Mouse (Mus musculus): ENCODE data around the gene Arrdc2. TPM values are rescaled to one million over a fixed set of nuclear protein-coding genes. Genes with fewer than 3 reads are reported as not detected.

Gene Arrdc2
- polyA plus RNA-seq, 1 experiment from 2014 or later = 5.2 TPM

DNA sequence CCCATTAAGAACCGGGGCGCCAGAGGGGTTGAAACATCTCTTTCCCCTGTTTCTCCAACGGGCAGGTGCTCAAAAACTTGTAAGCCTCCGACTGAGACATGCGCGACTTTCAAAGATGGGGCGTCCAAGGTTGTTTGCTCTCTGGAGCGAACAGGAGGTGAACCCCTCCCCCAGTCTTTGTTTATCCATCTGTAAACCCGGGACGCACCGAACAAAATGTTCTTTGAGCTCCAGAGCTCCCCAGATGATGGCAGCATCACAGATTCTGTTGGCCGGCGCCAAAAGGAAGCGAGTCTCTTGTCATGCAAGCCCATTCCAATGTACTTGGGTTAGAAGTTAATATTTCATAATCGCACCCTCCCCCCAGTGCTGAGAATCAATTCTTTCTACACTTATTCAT lies 41.2 kb downstream of the Arrdc2 start:
- no peaks in the 10 kb centered on the region for H3K36me3 ChIP-seq
- no peaks in the 10 kb centered on the region for H3K9me3 ChIP-seq (replicated peaks)
- WGBS = 17% methylated on average over 15 of the region's 15 CpGs
- peaks cover 43% of the 10 kb centered on the region for H3K4me1 ChIP-seq
- peaks cover 94% of the 10 kb centered on the region for H3K27me3 ChIP-seq (ENCODE audit: low read depth, poor library complexity, severe bottlenecking)
- no peak overlapping the region for H3K27ac ChIP-seq (replicated peaks)
- no peak for DNase-seq (ENCODE audit: low spot score)
- H3K4me3 ChIP-seq = peak overlapping the region; percentile 69

DNA sequence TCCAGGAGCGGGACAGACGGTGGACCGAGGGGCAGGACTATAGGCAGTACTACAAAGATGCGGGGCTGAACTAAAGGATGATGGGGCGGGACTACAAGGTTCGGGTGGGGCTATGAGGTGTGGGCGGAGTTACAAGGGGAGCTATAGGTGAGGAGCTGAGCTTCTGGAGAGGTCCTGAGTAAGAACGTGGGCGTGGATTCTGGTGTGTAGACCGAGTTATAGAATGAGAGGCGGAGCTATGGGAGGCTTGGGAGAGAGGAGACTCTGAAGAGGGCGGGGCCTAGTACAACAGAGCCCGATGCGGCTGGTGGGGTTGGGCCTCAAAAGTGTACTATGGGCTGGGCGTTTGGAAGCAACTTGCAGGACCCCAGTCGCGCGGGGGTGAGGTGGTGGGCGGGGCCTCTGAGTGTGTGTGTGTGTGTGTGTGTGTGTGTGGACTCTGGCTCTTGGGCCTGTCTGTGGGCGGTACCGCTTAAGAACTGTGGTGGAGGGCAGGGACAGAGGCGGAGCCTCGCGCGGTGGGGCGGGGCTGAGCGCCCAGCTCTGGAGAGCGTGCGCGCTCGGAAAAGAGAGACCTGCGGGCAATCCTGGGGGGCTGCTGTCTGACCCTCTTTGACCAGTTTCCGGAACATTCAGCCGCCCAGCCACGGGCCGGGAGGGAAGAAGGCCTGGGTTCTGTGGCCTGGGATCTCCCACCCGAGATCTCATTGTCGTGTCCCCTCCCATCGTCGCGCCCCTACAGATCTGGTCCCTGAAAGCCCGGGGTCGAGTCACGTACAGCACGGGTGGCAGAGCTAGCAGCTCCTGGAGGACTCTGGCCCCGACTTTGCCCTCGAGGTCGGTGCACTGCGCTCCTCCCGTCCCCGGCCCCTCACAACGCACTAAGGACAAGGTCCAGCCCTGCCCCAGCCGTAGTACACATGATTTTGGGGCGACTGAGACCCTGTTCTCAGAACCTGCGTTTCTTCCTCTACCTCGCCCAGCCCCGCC lies 42.1 kb downstream of the Arrdc2 start:
- 1% methylated on average over 52 of the region's 57 CpGs for WGBS
- Histone ChIP-seq H3K4me1 (peaks cover 52% of the 10 kb centered on the region), H3K27me3 (ENCODE audit: low read depth, poor library complexity, severe bottlenecking) (peaks cover 87% of the 10 kb centered on the region)

DNA sequence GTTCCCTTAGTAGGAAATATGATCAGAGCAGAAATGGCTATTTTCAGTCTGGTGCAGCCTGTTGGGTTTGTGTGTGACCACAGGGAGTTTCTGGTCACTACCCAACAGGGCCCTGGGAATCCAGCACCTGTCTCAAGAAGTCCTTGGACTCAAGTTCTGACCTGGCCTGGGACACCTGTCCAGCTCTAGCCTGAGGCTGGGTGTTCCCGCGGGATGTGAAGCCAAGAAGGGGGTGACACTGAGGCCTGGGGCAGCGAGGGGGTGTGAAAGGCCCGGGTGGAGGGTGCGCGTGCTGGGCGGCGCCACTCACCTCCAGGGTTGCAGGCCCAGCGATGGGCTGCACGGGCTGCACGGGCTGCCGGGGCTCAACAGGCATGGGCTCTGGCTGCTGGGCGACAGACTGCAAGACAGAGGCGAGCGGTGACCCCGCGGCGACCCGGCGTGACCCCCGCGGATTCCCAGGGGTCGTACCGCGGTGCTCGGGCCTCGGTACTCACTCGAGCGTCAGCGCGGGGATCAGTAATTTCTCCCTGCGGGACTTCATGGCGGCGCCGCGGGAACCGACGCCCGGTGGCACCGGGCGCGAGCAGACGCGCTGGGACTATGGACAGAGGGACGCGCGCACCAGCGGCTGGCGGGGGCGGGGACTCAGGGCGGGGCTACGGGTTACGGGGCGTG lies 43.0 kb downstream of the Arrdc2 start:
- H3K36me3 ChIP-seq = no peaks in the 10 kb centered on the region
- peaks cover 60% of the 10 kb centered on the region for H3K4me1 ChIP-seq
- H3K27me3 ChIP-seq (ENCODE audit: low read depth, poor library complexity, severe bottlenecking) = peaks cover 81% of the 10 kb centered on the region
- no peak for DNase-seq (ENCODE audit: low spot score)
- peak overlapping the region; percentile 86 for H3K27ac ChIP-seq (replicated peaks)
- peak overlapping the region; percentile 69 for H3K4me3 ChIP-seq
- WGBS = under 1% methylated on average over 54 of the region's 54 CpGs
- H3K9me3 ChIP-seq (replicated peaks) = no peaks in the 10 kb centered on the region

More for the DNA sequence above, 42.1 kb downstream of the Arrdc2 start:
- Histone ChIP-seq H3K27ac (replicated peaks) (peak overlapping the region; percentile 86), H3K9me3 (replicated peaks) (no peaks in the 10 kb centered on the region), H3K4me3 (peak overlapping the region; percentile 69), H3K36me3 (no peaks in the 10 kb centered on the region)
- DNase-seq (ENCODE audit: low spot score) = peak; percentile 93

DNA sequence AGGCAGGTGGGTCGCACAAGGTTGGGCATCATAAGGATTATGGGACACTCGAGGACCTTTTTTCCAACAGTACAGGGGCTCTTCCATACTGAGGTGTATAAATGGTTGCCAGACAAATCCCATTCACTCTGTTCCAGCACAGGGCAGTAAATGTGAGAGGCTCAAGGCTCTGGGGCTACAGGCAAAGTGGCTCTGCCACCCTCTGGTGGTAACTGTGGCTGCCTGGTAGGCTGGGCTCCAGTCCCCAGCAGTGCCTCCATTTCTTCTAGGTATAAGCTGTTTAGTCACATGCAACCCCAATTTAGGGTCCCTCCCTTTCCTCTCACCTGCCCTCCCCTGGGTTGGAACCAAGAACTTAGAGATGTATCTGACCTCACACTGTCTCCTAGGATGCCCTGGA lies 44.1 kb downstream of the Arrdc2 start:
- Histone ChIP-seq H3K9me3 (replicated peaks) (no peaks in the 10 kb centered on the region), H3K4me1 (peaks cover 63% of the 10 kb centered on the region), H3K27me3 (ENCODE audit: low read depth, poor library complexity, severe bottlenecking) (peaks cover 81% of the 10 kb centered on the region), H3K36me3 (no peaks in the 10 kb centered on the region), H3K27ac (replicated peaks) (no peak overlapping the region), H3K4me3 (0 out of 2 replicates have a peak overlapping the region, but pooled peaks have one; percentile 4)
- no peak for DNase-seq (ENCODE audit: low spot score)
- WGBS = 90% methylated on average over 2 of the region's 2 CpGs

DNA sequence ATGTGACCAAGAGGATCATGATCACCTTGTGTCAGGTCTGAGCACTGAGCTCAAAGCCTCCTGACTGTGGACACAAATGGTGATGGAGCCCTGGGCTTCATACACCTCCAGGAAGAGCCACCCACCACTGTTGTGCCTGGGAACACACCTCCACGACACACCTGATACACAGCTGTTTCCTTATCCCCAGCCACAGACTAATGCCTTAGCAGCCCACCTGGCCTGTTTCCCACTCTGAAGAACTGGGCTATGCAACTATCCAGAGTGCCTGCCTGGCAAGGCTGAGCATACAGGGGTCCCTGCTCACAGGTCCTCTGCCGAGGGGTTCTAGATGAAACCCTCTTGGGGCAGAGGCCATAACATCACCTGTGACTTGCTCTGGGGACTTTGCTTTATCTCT lies 45.3 kb downstream of the Arrdc2 start:
- no peaks in the 10 kb centered on the region for H3K9me3 ChIP-seq (replicated peaks)
- DNase-seq (ENCODE audit: low spot score) = no peak
- no peak overlapping the region for H3K4me3 ChIP-seq
- H3K4me1 ChIP-seq = peaks cover 63% of the 10 kb centered on the region
- H3K27me3 ChIP-seq (ENCODE audit: low read depth, poor library complexity, severe bottlenecking) = peaks cover 81% of the 10 kb centered on the region
- 87% methylated on average over 2 of the region's 2 CpGs for WGBS
- peaks cover 2% of the 10 kb centered on the region for H3K36me3 ChIP-seq
- no peak overlapping the region for H3K27ac ChIP-seq (replicated peaks)

DNA sequence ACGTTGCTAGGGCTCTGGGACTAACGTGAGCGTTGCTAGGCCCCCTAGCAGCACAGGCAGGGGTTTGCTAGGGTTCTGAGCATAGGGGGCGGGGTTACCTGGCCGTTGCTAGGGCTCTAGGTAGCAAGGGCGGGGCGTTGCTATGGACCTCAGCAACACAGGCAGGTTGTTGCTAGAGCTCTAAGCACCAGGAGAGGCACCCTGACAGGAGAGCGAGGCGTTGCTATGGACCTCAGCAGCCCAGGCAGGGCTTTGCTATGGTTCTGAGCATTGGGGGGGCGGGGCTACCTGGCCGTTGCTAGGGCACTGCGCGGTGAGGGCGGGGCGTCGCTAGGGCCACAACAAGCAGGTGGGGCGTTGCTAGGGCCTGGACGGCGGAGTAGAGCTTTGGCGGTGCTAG lies 46.8 kb downstream of the Arrdc2 start:
- Histone ChIP-seq H3K27me3 (ENCODE audit: low read depth, poor library complexity, severe bottlenecking) (peaks cover 81% of the 10 kb centered on the region), H3K36me3 (peaks cover 15% of the 10 kb centered on the region), H3K27ac (replicated peaks) (peak overlapping the region; percentile 86), H3K9me3 (replicated peaks) (no peaks in the 10 kb centered on the region), H3K4me1 (peaks cover 68% of the 10 kb centered on the region), H3K4me3 (peak overlapping the region; percentile 62)
- WGBS = under 1% methylated on average over 20 of the region's 20 CpGs
- DNase-seq (ENCODE audit: low spot score) = no peak

DNA sequence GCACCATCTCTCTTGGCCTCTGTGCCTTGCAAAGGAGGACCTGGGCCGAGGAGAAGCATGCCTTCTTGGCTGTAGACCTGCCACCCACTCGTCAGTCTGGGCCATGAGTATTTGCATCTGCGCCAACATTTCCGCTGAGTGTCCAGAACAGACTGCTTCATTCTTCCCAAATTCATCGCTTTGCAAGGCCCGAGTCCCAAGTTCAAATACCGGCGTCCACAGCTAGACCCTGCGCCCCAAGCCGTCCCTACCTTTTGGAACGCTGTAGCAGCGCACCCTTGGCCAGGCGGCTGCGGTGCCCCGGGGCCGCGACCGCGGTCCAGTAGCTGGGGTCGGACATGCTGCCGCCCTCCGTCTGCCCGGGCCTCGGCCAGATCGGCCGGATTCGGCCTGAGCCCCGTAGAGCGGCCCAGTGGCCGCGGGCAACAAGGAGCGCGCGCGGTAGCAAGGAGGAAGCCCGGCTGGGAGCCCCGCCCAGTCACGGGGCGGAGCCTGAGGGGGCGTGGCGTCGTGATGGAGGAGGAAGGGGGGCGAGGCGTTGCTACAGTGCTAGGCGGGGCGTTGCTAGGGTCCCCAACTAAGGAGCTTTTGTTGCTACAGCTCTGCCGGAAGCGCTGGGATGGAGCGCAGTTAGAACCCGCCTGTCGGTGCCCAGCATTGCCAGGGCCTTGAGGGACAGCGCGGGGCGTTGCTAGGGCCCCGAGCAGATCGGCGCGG lies 47.4 kb downstream of the Arrdc2 start:
- Histone ChIP-seq H3K36me3 (peaks cover 21% of the 10 kb centered on the region), H3K9me3 (replicated peaks) (no peaks in the 10 kb centered on the region), H3K27ac (replicated peaks) (peak overlapping the region; percentile 86), H3K4me3 (peak overlapping the region; percentile 62), H3K4me1 (peaks cover 67% of the 10 kb centered on the region), H3K27me3 (ENCODE audit: low read depth, poor library complexity, severe bottlenecking) (peaks cover 84% of the 10 kb centered on the region)
- 6% methylated on average over 58 of the region's 58 CpGs for WGBS
- DNase-seq (ENCODE audit: low spot score) = peak; percentile 98

DNA sequence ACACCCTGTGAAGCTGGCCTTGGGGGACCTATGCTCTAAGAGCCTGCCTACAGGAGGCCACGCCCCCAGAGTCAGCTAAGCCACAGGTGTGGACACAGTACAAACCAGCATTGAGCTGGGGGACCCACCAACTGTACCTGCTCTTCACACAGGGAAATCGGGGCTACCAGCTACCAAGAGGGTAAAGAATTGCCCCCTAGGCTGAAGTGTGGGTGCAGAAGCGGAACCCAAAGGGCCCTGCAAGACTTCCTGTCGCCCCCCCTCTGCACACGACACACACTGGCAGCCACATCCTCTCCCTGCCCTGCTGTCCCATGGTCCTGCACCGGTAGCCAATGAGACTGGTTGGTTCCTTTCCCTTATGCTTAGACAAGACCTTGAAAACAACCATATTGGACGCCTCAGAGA lies 48.2 kb downstream of the Arrdc2 start:
- peak overlapping the region; percentile 86 for H3K27ac ChIP-seq (replicated peaks)
- WGBS = 86% methylated on average over 7 of the region's 7 CpGs
- DNase-seq (ENCODE audit: low spot score) = no peak
- peak overlapping the region; percentile 62 for H3K4me3 ChIP-seq
- peaks cover 86% of the 10 kb centered on the region for H3K27me3 ChIP-seq (ENCODE audit: low read depth, poor library complexity, severe bottlenecking)
- peaks cover 59% of the 10 kb centered on the region for H3K4me1 ChIP-seq
- no peaks in the 10 kb centered on the region for H3K9me3 ChIP-seq (replicated peaks)
- peaks cover 29% of the 10 kb centered on the region for H3K36me3 ChIP-seq

DNA sequence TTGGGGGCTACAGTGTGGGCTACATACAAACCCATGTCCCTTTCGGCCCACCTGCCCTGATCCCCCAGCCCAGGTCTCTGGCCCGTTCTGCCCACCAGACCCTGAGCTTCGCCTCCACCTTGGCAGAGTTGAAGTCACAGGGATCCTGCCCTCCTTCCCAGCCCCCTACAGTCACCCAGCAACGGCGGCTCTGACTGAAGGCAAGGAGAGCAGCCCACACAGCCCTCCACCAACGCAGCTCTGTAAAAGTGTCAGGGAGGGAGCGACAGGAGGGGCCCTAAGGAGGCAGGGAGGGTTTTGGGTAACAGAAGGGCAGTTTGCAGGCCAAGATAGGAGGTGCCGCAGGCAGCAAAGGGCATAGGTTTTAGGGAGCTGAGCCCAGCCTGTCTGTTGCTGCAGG lies 48.7 kb downstream of the Arrdc2 start:
- Histone ChIP-seq H3K36me3 (peaks cover 34% of the 10 kb centered on the region), H3K9me3 (replicated peaks) (no peaks in the 10 kb centered on the region), H3K27ac (replicated peaks) (peak overlapping the region; percentile 86; the same call in 1 of the 2 replicates), H3K4me3 (peak overlapping the region; percentile 62), H3K27me3 (ENCODE audit: low read depth, poor library complexity, severe bottlenecking) (peaks cover 84% of the 10 kb centered on the region), H3K4me1 (peaks cover 54% of the 10 kb centered on the region)
- no peak for DNase-seq (ENCODE audit: low spot score)
- 69% methylated on average over 8 of the region's 8 CpGs for WGBS

DNA sequence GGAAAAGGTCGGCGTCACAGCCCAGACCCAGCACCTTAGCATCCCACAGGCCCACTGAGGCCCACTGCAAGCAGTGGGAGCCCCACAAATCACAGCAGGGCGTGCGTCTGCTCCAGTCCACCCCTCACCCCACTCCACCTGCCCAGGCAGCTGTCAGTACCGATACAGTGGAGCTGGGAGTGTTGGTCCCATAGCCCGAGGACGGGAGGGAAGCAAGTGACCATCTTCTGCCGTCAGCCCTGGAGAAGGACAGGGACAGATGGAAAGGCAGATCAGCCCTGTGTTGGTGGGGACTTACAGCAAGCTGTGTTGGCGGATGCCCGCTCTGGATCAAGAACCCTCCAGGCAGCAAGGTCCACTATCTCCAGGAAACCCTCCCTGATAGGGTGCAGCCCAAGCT lies 50.5 kb downstream of the Arrdc2 start:
- H3K9me3 ChIP-seq (replicated peaks) = no peaks in the 10 kb centered on the region
- 78% methylated on average over 10 of the region's 10 CpGs for WGBS
- H3K36me3 ChIP-seq = peaks cover 52% of the 10 kb centered on the region
- no peak overlapping the region for H3K4me3 ChIP-seq
- peaks cover 51% of the 10 kb centered on the region for H3K4me1 ChIP-seq
- no peak overlapping the region for H3K27ac ChIP-seq (replicated peaks)
- peaks cover 67% of the 10 kb centered on the region for H3K27me3 ChIP-seq (ENCODE audit: low read depth, poor library complexity, severe bottlenecking)
- no peak for DNase-seq (ENCODE audit: low spot score)

DNA sequence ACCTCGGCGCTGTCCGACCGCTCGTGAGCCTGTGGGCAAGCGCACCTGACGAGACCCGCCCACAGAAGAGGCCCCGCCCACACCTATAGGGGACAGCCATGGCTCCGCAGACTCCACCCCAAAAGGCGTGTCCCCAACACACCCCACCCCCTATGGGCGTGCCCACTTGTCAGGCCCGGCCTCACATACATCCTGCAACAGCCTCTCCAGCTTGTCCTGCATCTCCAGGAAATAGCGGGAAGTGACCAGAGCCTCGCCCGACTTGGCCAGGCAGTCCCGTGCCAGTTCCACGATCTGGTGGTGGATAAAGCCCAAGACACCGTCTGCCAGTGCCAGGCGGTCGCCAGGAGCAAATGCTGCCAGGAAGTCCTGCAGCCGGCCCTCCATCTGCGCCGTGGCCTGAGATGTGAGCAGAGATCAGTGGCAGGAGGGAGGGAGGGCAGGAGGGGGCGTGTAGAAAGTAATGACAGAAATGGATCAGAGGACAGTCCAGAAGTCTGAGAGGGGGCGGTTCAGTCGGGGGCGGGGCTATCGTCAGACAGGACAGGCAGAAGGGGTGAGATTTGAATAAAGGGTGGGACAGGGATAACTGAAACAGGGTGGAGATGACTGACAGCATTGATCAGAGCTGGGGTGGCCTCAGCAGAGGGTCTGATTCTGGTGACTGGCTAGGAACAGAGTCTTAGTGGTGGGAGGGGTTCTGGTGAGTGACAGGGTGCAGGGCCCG lies 51.4 kb downstream of the Arrdc2 start:
- Histone ChIP-seq H3K27me3 (ENCODE audit: low read depth, poor library complexity, severe bottlenecking) (peaks cover 58% of the 10 kb centered on the region), H3K36me3 (peaks cover 61% of the 10 kb centered on the region), H3K4me3 (peak overlapping the region; percentile 39), H3K27ac (replicated peaks) (peak overlapping the region; percentile 29; the same call in 1 of the 2 replicates), H3K9me3 (replicated peaks) (no peaks in the 10 kb centered on the region), H3K4me1 (peaks cover 46% of the 10 kb centered on the region)
- 17% methylated on average over 30 of the region's 30 CpGs for WGBS
- DNase-seq (ENCODE audit: low spot score) = peak; percentile 70

DNA sequence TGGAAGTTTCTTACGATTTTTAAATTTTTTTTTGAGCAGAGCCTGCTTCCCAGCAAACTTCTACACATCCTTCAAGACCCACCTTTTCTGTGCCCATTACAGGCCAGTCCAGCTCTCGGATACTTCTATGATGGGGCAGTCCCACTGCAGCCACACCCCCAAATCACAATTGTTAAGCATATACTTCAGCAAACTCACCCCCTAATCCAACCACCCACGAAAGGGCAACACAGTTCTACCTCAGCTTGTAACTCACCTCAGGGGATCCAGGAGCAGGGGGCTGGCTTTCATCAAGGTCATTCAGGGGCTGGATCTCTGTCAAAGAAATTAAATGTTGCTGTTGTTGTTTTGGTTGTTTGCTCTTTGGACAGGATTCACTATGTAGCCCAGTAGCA lies 52.5 kb downstream of the Arrdc2 start:
- no peak for DNase-seq (ENCODE audit: low spot score)
- H3K36me3 ChIP-seq = peaks cover 70% of the 10 kb centered on the region
- H3K27ac ChIP-seq (replicated peaks) = no peak overlapping the region
- WGBS = 89% methylated on average over 3 of the region's 3 CpGs
- no peaks in the 10 kb centered on the region for H3K9me3 ChIP-seq (replicated peaks)
- peaks cover 58% of the 10 kb centered on the region for H3K27me3 ChIP-seq (ENCODE audit: low read depth, poor library complexity, severe bottlenecking)
- H3K4me3 ChIP-seq = no peak overlapping the region
- H3K4me1 ChIP-seq = peaks cover 36% of the 10 kb centered on the region
